7 mouse cellular contexts compared by ENCODE assay signal in genomic region chr17:34627943-34628643, GRCm38 (mm10). TPM values are rescaled to one million over a fixed set of nuclear protein-coding genes. Genes with fewer than 3 reads are reported as not detected.
DNase-seq lines count a peak whose midpoint lies in the region; ATAC-seq and TF ChIP-seq lines count a peak whose summit lies in the region.

Ppt2 (minus strand) TSS chr17:34628510.

- H3K4me3 ChIP-seq in G1E (ENCODE audit: low read depth, low read length), result peak within 1 kb of the TSS; percentile 72
- H3K4me3 ChIP-seq in embryonic fibroblast, embryonic 13.5 days (ENCODE audit: insufficient read depth, low read length), result peak within 1 kb of the TSS; percentile 45
- H3K4me3 ChIP-seq in lung, embryonic 16.5 days (ENCODE audit: low read length), result peak within 1 kb of the TSS; percentile 79
- H3K4me3 ChIP-seq in stomach, embryonic 16.5 days (replicated peaks; ENCODE audit: low read length), result peak within 1 kb of the TSS; percentile 87

- DNase-seq in G1E (ENCODE audit: low spot score), result no peak
- peak; percentile 61 to 69 for DNase-seq in adrenal gland, adult 18-20 months (ENCODE audit: low spot score in 2 of 2)
- peak in 1 of 2 experiments; percentile 75 for DNase-seq in heart, postnatal 10 days
- peak; percentile 65 to 81 for DNase-seq in kidney, postnatal 25 days

- peaks cover 26% of the 10 kb centered on the region for H3K4me1 ChIP-seq in G1E (ENCODE audit: insufficient read depth, low read depth, low read length)
- peaks cover 9% of the 10 kb centered on the region; the same call in 1 of the 2 replicates for H3K4me1 ChIP-seq in embryonic fibroblast, embryonic 13.5 days (ENCODE audit: control insufficient read depth, insufficient read depth, low read length)
- peaks cover 32% of the 10 kb centered on the region for H3K4me1 ChIP-seq in lung, embryonic 16.5 days (replicated peaks; ENCODE audit: control insufficient read depth, insufficient read depth, low read length)
- peaks cover 46% of the 10 kb centered on the region for H3K4me1 ChIP-seq in stomach, embryonic 16.5 days (ENCODE audit: control insufficient read depth, insufficient read depth, low read length)

- ATAC-seq in G1E (ENCODE audit: extremely low read depth, insufficient number of reproducible peaks, low FRiP score, poor library complexity, severe bottlenecking), result no peak
- no peak; the same call in none of the 2 replicates for ATAC-seq in lung, embryonic 16.5 days (ENCODE audit: low read depth)
- peak; percentile 12 for ATAC-seq in stomach, embryonic 16.5 days (ENCODE audit: insufficient read depth, low FRiP score)

- H3K4me2 ChIP-seq in lung, embryonic 16.5 days (ENCODE audit: low read depth, low read length), result peak within 1 kb of the TSS; percentile 88
- peak within 1 kb of the TSS; percentile 70 for H3K4me2 ChIP-seq in stomach, embryonic 16.5 days (ENCODE audit: low read depth, low read length)

- H3K36me3 ChIP-seq in G1E (replicated peaks), result peaks cover 9% of the 10 kb centered on the region
- 0 out of 2 replicates have a peak, but pooled peaks cover 7% of the 10 kb centered on the region for H3K36me3 ChIP-seq in lung, embryonic 16.5 days (ENCODE audit: control insufficient read depth, insufficient read depth, low read length)
- no peaks in the 10 kb centered on the region for H3K36me3 ChIP-seq in stomach, embryonic 16.5 days (ENCODE audit: control insufficient read depth, insufficient read depth, low read length)

- 2% methylated on average over 29 of the region's 29 CpGs for WGBS in lung, embryonic 16.5 days
- WGBS in stomach, embryonic 16.5 days, result 4% methylated on average over 29 of the region's 29 CpGs

- no peak for TF ChIP-seq CTCF in G1E (IDR thresholded peaks at IDR 0.05; ENCODE audit: low read depth, low read length)
- no peak for TF ChIP-seq CTCF in embryonic fibroblast, embryonic 13.5 days (IDR thresholded peaks at IDR 0.05; ENCODE audit: borderline replicate concordance, insufficient read depth, low read length)

- H3K9ac ChIP-seq in lung, embryonic 16.5 days (ENCODE audit: low read length), result peak within 1 kb of the TSS; percentile 73
- H3K9ac ChIP-seq in stomach, embryonic 16.5 days (ENCODE audit: low read length), result peak within 1 kb of the TSS; percentile 91

- H3K9me3 ChIP-seq in G1E (replicated peaks), result no peaks in the 10 kb centered on the region
- H3K9me3 ChIP-seq in lung, embryonic 16.5 days (ENCODE audit: control insufficient read depth, low read length), result no peaks in the 10 kb centered on the region
- no peaks in the 10 kb centered on the region for H3K9me3 ChIP-seq in stomach, embryonic 16.5 days (replicated peaks; ENCODE audit: control insufficient read depth, low read length)

- H3K27ac ChIP-seq in embryonic fibroblast, embryonic 13.5 days (ENCODE audit: insufficient read depth, low read length), result peak within 1 kb of the TSS; percentile 77
- H3K27ac ChIP-seq in lung, embryonic 16.5 days (ENCODE audit: low read length), result peak within 1 kb of the TSS; percentile 94
- H3K27ac ChIP-seq in stomach, embryonic 16.5 days (ENCODE audit: low read length), result peak within 1 kb of the TSS; percentile 99

- peaks cover 39% of the 10 kb centered on the region for H3K27me3 ChIP-seq in G1E (ENCODE audit: insufficient read depth, low read length)
- peaks cover 42% of the 10 kb centered on the region for H3K27me3 ChIP-seq in lung, embryonic 16.5 days (ENCODE audit: control insufficient read depth, insufficient read depth, low read depth, low read length)
- H3K27me3 ChIP-seq in stomach, embryonic 16.5 days (ENCODE audit: control insufficient read depth, insufficient read depth, low read length), result peaks cover 21% of the 10 kb centered on the region

- intact Hi-C loops in heart, postnatal 10 days (cut with DNase I), result loop anchor here (2.0 kb wide), 1 partner anchor 17 kb away; the partner anchor contains the start of gene Fkbpl

- TF ChIP-seq POLR2A in embryonic fibroblast, embryonic 13.5 days (IDR thresholded peaks at IDR 0.05; ENCODE audit: low read depth, low read length), result no peak; the same call in 1 of the 2 replicates

RNA-seq across cellular contexts. Expression of gene Ppt2, which starts in this region (rescaled TPM):
- total RNA-seq in G1E (2014; fragmentation: Nextera tagmentation) (17.1 and 25.6 TPM in 2 replicates), G1E (2017) (5.5 and 5.8 TPM in 2 replicates)
- polyA plus RNA-seq in G1E (2012), result 30.8 and 35.1 TPM in 2 replicates
- 10 to 100 TPM; 56.9 to 71.5 TPM for total RNA-seq in adrenal gland, adult 18-20 months (2021)
- 28.2 and 32.3 TPM in 2 replicates for polyA plus RNA-seq in embryonic fibroblast, embryonic 13.5 days (2011; ENCODE audit: insufficient read length, low read depth, missing spikeins)
- 10 to 100 TPM; 39.0 to 45.7 TPM for total RNA-seq in heart, postnatal 10 days (2021)
- 21.0 and 23.9 TPM in 2 replicates for polyA plus RNA-seq in lung, embryonic 16.5 days (2015; fragmentation: Nextera tagmentation; extraction: Ambion mirVana)
- 25.2 and 25.7 TPM in 2 replicates for polyA plus RNA-seq in stomach, embryonic 16.5 days (2015; fragmentation: Nextera tagmentation; extraction: Ambion mirVana)
